Mouse (Mus musculus) erythroblast, embryonic 14.5 days (primary cell): ENCODE results near the gene Gm525.

Source experiments
- GATA1 ChIP-seq: IDR thresholded peaks from 2 replicates; pipeline ENCODE4 v1.6.1; 2012; ENCODE audit warnings: low read length, inconsistent platforms, mixed read lengths
- TAL1 ChIP-seq: IDR thresholded peaks from 3 replicates; pipeline ENCODE4 v1.6.1; 2012; ENCODE audit warnings: low read length, inconsistent platforms, mixed read lengths

DNA sequence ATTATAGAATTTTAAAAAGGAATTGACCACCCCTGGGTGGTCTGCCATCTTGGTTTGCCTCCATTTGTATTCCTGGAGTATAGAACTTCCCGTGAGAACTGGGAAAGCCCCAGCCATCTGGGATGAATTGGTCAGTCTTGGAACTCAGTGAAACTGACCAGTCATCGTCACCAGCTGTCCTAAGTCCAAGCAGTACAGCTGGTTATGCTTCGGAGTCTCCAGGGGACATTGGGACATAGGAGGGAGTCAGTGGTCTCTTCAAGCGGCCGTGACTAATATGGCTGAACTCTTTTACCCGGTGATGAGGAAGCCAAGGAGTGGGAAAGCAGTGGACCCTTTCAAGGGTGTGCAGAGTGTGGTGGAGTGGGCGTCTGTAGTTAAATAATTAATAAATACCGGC lies 31.6 kb downstream of the Gm525 start:
- TF ChIP-seq GATA1 (no peak), TAL1 (no peak)
